Mouse (Mus musculus): ENCODE results near the gene Hspa8. TPM values are rescaled to one million over a fixed set of nuclear protein-coding genes. Genes with fewer than 3 reads are reported as not detected.
"Not testable (repeated sequence)": the region's sequence is repeated elsewhere in the genome, so short reads cannot be mapped to it uniquely, and the experiment has no call there.

The Hspa8 gene
- polyA plus RNA-seq, 1 experiment: 2,969 TPM

- WGBS: 72% methylated on average over 9 of the region's 9 CpGs
- H3K27me3 ChIP-seq (ENCODE audit: control insufficient read depth, insufficient read depth, low read length): no peaks in the 10 kb centered on the region
- H3K27ac ChIP-seq (ENCODE audit: control insufficient read depth, insufficient read depth, low read length): no peak overlapping the region
- 0 out of 2 replicates have a peak, but pooled peaks cover 2% of the 10 kb centered on the region for H3K4me1 ChIP-seq (replicated peaks; ENCODE audit: control insufficient read depth, insufficient read depth, low read length)
- no peak for TF ChIP-seq CTCF (IDR thresholded peaks at IDR 0.05; ENCODE audit: borderline replicate concordance, control insufficient read depth, extremely low read depth, insufficient read depth, low read length, poor library complexity)
- TF ChIP-seq POLR2A (IDR thresholded peaks at IDR 0.05; ENCODE audit: control insufficient read depth, extremely low read depth, insufficient read depth, low read length, poor library complexity): no peak
- H3K4me3 ChIP-seq (ENCODE audit: control insufficient read depth, insufficient read depth, low read length): no peak overlapping the region
- H3K36me3 ChIP-seq (ENCODE audit: control insufficient read depth, insufficient read depth, low read length): no peaks in the 10 kb centered on the region
- no peak for DNase-seq
These were observed 35.8 kb upstream of the Hspa8 start for GRCm38 (mm10) chr9:40764887-40765580.

DNA sequence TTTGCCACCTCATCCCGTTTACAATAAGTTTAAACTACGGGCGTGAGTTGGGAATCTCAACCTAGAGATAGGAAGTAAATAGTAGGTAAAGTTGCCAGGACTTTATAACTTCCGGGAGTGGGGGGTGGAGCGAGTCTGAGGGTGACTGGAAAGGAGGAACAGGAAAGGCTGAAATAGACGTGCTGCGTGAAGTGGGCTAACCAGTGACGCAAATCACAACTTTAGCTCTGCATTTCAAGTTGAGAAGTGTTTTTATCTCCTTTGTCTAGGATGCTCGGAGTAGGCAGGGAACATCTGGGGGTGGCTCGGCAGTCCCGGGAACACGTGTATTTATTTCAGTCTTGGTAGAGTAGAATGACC lies 35.2 kb upstream of the Hspa8 start:
- H3K27ac ChIP-seq (ENCODE audit: control insufficient read depth, insufficient read depth, low read length): no peak overlapping the region
- 0 out of 2 replicates have a peak, but pooled peaks cover 2% of the 10 kb centered on the region for H3K4me1 ChIP-seq (replicated peaks; ENCODE audit: control insufficient read depth, insufficient read depth, low read length)
- TF ChIP-seq POLR2A (IDR thresholded peaks at IDR 0.05; ENCODE audit: control insufficient read depth, extremely low read depth, insufficient read depth, low read length, poor library complexity) (no peak), CTCF (IDR thresholded peaks at IDR 0.05; ENCODE audit: borderline replicate concordance, control insufficient read depth, extremely low read depth, insufficient read depth, low read length, poor library complexity) (no peak)
- H3K27me3 ChIP-seq (ENCODE audit: control insufficient read depth, insufficient read depth, low read length): no peaks in the 10 kb centered on the region
- 32% methylated on average over 12 of the region's 12 CpGs for WGBS
- H3K4me3 ChIP-seq (ENCODE audit: control insufficient read depth, insufficient read depth, low read length): no peak overlapping the region
- H3K36me3 ChIP-seq (ENCODE audit: control insufficient read depth, insufficient read depth, low read length): no peaks in the 10 kb centered on the region
- no peak for DNase-seq

GRCm38 (mm10) chr9:40766058-40766605 lies 34.7 kb upstream of the Hspa8 start:
- 92% methylated on average over 7 of the region's 7 CpGs for WGBS
- Histone ChIP-seq H3K4me1 (replicated peaks; ENCODE audit: control insufficient read depth, insufficient read depth, low read length) (0 out of 2 replicates have a peak, but pooled peaks cover 2% of the 10 kb centered on the region), H3K27me3 (ENCODE audit: control insufficient read depth, insufficient read depth, low read length) (no peaks in the 10 kb centered on the region), H3K27ac (ENCODE audit: control insufficient read depth, insufficient read depth, low read length) (no peak overlapping the region), H3K4me3 (ENCODE audit: control insufficient read depth, insufficient read depth, low read length) (no peak overlapping the region), H3K36me3 (ENCODE audit: control insufficient read depth, insufficient read depth, low read length) (no peaks in the 10 kb centered on the region)
- no peak for DNase-seq
- TF ChIP-seq POLR2A (IDR thresholded peaks at IDR 0.05; ENCODE audit: control insufficient read depth, extremely low read depth, insufficient read depth, low read length, poor library complexity) (no peak), CTCF (IDR thresholded peaks at IDR 0.05; ENCODE audit: borderline replicate concordance, control insufficient read depth, extremely low read depth, insufficient read depth, low read length, poor library complexity) (no peak)

- H3K4me1 ChIP-seq (replicated peaks; ENCODE audit: control insufficient read depth, insufficient read depth, low read length): 0 out of 2 replicates have a peak, but pooled peaks cover 2% of the 10 kb centered on the region
- H3K27me3 ChIP-seq (ENCODE audit: control insufficient read depth, insufficient read depth, low read length): no peaks in the 10 kb centered on the region
- H3K36me3 ChIP-seq (ENCODE audit: control insufficient read depth, insufficient read depth, low read length): no peaks in the 10 kb centered on the region
- no peak for TF ChIP-seq CTCF (IDR thresholded peaks at IDR 0.05; ENCODE audit: borderline replicate concordance, control insufficient read depth, extremely low read depth, insufficient read depth, low read length, poor library complexity)
- no peak for TF ChIP-seq POLR2A (IDR thresholded peaks at IDR 0.05; ENCODE audit: control insufficient read depth, extremely low read depth, insufficient read depth, low read length, poor library complexity)
- no peak for DNase-seq
- WGBS: 98% methylated on average over 4 of the region's 4 CpGs
- no peak overlapping the region for H3K4me3 ChIP-seq (ENCODE audit: control insufficient read depth, insufficient read depth, low read length)
- H3K27ac ChIP-seq (ENCODE audit: control insufficient read depth, insufficient read depth, low read length): no peak overlapping the region
These were observed 32.8 kb upstream of the Hspa8 start for GRCm38 (mm10) chr9:40767946-40768345.

GRCm38 (mm10) chr9:40772246-40772645 lies 28.5 kb upstream of the Hspa8 start:
- Histone ChIP-seq H3K4me1 (replicated peaks; ENCODE audit: control insufficient read depth, insufficient read depth, low read length) (no peaks in the 10 kb centered on the region), H3K36me3 (ENCODE audit: control insufficient read depth, insufficient read depth, low read length) (no peaks in the 10 kb centered on the region), H3K27ac (ENCODE audit: control insufficient read depth, insufficient read depth, low read length) (no peak overlapping the region), H3K27me3 (ENCODE audit: control insufficient read depth, insufficient read depth, low read length) (no peaks in the 10 kb centered on the region), H3K4me3 (ENCODE audit: control insufficient read depth, insufficient read depth, low read length) (no peak overlapping the region)
- DNase-seq: no peak
- no peak for TF ChIP-seq POLR2A (IDR thresholded peaks at IDR 0.05; ENCODE audit: control insufficient read depth, extremely low read depth, insufficient read depth, low read length, poor library complexity)
- no peak for TF ChIP-seq CTCF (IDR thresholded peaks at IDR 0.05; ENCODE audit: borderline replicate concordance, control insufficient read depth, extremely low read depth, insufficient read depth, low read length, poor library complexity)
- WGBS: 92% methylated on average over 13 of the region's 13 CpGs

DNA sequence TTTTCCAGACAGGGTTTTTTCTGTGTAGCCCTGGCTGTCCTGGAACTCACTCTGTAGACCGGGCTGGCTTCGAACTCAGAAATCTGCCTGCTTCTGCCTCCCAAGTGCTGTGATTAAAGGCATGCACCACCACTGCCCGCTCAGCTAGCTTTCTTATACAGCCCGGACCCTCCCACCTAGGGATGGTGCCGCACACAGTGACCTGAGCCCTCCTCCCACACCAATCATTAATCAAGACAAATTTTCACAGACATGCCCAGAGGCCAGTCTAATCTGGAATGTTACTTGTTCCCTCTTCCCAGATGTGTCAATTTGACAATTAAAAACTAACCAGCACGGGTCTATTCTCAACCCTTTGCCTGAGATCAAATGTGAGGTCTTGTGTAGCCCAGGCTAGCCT lies 27.6 kb upstream of the Hspa8 start:
- H3K4me3 ChIP-seq (ENCODE audit: control insufficient read depth, insufficient read depth, low read length); H3K4me1 ChIP-seq (replicated peaks; ENCODE audit: control insufficient read depth, insufficient read depth, low read length); H3K27me3 ChIP-seq (ENCODE audit: control insufficient read depth, insufficient read depth, low read length); H3K27ac ChIP-seq (ENCODE audit: control insufficient read depth, insufficient read depth, low read length); DNase-seq; H3K36me3 ChIP-seq (ENCODE audit: control insufficient read depth, insufficient read depth, low read length): not testable (repeated sequence)
- 95% methylated on average over 6 of the region's 6 CpGs for WGBS

- Histone ChIP-seq H3K27ac (ENCODE audit: control insufficient read depth, insufficient read depth, low read length) (no peak overlapping the region), H3K27me3 (ENCODE audit: control insufficient read depth, insufficient read depth, low read length) (no peaks in the 10 kb centered on the region), H3K4me1 (replicated peaks; ENCODE audit: control insufficient read depth, insufficient read depth, low read length) (no peaks in the 10 kb centered on the region), H3K4me3 (ENCODE audit: control insufficient read depth, insufficient read depth, low read length) (no peak overlapping the region), H3K36me3 (ENCODE audit: control insufficient read depth, insufficient read depth, low read length) (no peaks in the 10 kb centered on the region)
- TF ChIP-seq CTCF (IDR thresholded peaks at IDR 0.05; ENCODE audit: borderline replicate concordance, control insufficient read depth, extremely low read depth, insufficient read depth, low read length, poor library complexity): no peak
- no peak for TF ChIP-seq POLR2A (IDR thresholded peaks at IDR 0.05; ENCODE audit: control insufficient read depth, extremely low read depth, insufficient read depth, low read length, poor library complexity)
- WGBS: 85% methylated on average over 4 of the region's 4 CpGs
- DNase-seq: no peak
These were observed 26.9 kb upstream of the Hspa8 start for GRCm38 (mm10) chr9:40773869-40774268.
